Mouse (Mus musculus) gastrocnemius, adult 2 months (tissue): Measurements from ENCODE around the gene Abca2. TPM values are rescaled to one million over a fixed set of nuclear protein-coding genes. Genes with fewer than 3 reads are reported as not detected.

Experiments used
- DNase-seq: peaks from one replicate; pipeline ENCODE4 v3.0.0; 2022
- H3K27ac ChIP-seq: fragments of 200-600 bp; 2 replicates; pipeline ENCODE4 v1.8.1; 2022; ENCODE audit warnings: mild to moderate bottlenecking
- H3K4me3 ChIP-seq: fragments of 200-600 bp; 2 replicates; pipeline ENCODE4 v1.8.1; 2022; ENCODE audit warnings: mild to moderate bottlenecking, moderate library complexity
- CTCF ChIP-seq: fragments of 200-600 bp; IDR thresholded peaks from 2 replicates; pipeline ENCODE4 v1.8.1; 2022; ENCODE audit warnings: antibody characterized with exemption, mild to moderate bottlenecking, moderate library complexity
- intact Hi-C: fragments of 180-260 bp; cut with DNase I; formaldehyde crosslinking; loops from one replicate; pipeline ENCODE4 v1.15.1; 2025
- total RNA-seq, 2 experiments: library from RNA; stranded (reverse); gene quantifications; 2 replicates each; pipeline ENCODE4 v1.2.3; 2021

The Abca2 gene
- total RNA-seq, 2 experiments from 2014 or later = 15.1 to 15.3 TPM

DNA sequence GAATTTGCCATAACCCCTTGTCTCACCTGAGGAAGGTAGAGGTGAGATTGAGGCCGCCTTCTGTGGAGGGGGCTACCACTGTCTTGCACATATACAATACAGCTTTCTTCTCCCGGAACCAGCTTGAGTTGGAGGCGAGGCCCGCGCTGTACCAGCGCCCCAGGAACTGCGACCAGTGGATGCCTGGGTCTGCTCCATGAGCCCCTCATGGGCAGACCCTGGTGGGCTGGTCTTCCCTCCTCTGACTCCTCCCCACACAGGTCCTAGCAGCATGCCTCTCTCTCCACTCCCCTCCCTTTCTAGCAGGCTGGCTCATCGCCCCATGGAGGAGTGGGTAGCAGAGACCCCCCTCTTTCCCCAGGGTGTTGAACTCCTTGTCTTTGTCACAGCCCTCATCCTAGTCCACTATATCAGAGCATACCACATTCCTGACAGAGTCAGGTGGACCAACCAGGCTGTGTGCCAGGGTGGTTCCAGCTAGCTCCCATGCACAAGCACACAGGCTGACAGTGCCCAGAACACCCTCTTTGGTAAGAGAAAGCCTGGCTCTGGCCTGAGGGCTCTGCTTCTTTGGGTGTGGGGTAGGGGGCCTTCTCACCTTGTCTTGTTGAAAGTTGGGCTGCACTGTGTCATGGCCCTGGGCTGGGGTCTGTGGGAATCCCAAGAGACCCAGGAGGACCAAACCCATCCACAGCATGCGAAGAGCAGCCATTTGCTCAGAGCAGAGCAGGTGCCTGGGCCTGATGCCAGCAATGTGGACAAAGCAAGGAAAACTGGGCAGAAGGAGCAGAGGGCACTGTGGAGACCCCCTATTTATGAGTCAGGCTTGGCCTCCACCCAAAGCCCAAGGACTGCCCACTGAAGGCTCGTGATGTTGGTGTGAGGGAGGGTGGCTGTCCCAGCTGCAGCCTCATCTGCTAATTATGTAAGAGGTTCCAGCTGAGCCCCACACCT, 40.7 kb downstream of the Abca2 start:
- no peak overlapping the region for H3K4me3 ChIP-seq
- TF ChIP-seq CTCF = no peak
- H3K27ac ChIP-seq = no peak overlapping the region
- DNase-seq = no peak
- intact Hi-C loops = no loop called here

DNA sequence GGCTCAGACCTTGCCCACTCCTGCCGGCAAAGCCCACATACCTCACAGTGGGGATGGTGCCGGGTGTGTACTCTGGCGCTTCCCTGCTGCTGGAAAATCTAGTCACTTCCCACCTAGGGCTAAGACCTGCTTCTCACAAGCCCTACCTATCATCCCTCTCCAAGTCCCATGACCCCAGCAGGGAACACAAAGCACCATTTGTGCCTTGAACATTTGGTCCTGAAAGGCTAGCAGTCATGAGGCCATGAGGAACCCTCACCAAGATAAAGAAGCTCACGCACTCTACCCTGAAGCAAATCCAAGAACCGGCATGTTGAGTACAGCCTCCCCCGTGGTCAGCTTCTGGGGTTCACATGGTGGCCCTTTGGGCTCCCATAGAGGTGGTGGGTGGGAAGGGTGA, 41.5 kb downstream of the Abca2 start, which contains the start of gene Ptgds:
Gene Ptgds (minus strand): TSS at position 78 of the 400 bp plus-strand sequence.
- H3K27ac ChIP-seq = no peak within 1 kb of the TSS
- intact Hi-C loops = no loop called here
- DNase-seq = no peak
- no peak for TF ChIP-seq CTCF
- H3K4me3 ChIP-seq = no peak within 1 kb of the TSS

DNA sequence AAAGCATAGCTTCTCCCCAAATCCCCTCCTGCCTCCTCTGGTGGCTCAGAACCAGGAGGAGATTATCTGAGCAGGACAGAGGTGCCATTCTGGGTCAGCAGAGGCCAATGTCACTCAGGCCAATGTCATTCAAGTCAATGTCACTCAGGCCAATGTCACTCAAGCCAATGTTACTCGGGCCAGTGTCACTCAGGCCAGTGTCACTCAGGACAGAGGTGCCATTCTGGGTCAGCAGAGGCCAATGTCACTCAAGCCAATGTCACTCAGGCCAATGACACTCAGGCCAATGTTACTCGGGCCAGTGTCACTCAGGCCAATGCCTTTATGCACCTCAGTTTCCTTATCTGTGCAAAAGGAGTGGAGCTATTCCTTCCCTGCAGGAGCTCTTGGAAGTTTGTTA, 44.0 kb downstream of the Abca2 start:
- no peak overlapping the region for H3K4me3 ChIP-seq
- DNase-seq = no peak
- no peak for TF ChIP-seq CTCF
- intact Hi-C loops = no loop called here
- no peak overlapping the region for H3K27ac ChIP-seq

DNA sequence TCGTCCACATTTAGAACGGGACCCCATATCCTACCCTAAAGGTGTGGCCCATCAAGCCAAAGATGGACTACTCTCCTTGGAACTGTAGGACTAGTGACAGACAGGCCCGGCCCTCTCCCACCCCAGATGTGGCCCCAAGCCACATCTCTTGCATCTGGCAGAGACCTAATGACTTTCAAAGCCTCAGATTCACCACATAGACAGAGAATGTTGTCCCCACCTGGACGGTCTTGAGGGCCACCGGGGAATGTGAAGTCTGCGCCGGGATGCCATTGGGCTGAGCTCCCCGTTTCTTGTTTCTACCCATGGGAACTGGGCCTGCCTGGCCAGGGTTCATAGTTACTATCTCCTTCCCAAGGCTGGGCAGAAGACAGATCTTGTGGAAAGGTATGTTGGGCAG, 49.0 kb downstream of the Abca2 start:
- intact Hi-C loops = no loop called here

DNA sequence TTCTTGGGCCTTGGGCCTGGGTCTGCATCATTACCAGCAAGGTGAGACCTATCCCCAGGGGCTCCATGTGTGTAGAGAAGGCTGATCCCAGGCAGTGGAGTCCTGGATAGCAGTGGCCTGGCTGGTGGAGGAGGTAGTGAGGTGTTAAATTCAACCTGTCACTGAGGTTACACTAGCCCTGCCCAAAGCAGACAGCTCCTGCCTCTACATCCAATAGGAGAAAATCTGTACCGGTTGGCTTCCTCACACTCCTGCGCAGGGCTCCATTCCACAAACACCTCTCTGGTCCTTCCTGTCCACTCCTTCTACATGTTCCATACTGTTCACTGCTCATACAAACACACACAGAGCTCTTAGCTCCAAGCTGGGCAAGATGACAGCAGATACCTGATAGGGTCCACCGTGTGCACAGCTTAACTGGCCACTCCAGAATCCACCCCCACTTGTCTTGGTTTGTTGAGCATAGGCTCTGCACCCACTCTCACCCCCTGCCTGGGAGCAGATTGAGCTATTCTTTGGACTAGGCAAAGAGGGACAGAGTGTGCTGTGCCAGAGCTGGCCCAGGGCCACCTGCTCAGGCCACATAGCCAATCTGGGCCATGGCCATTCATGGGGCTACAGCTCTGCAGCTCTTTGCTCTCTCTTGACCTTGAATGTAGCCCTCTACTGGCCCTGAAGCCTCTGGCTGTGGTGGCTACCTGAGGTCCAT, 49.6 kb downstream of the Abca2 start:
- Histone ChIP-seq H3K4me3 (no peak overlapping the region), H3K27ac (peak overlapping the region; percentile 50)
- peak; percentile 81 for DNase-seq
- no peak for TF ChIP-seq CTCF
- intact Hi-C loops = no loop called here

More for the DNA sequence above, 49.0 kb downstream of the Abca2 start:
- TF ChIP-seq CTCF = no peak
- DNase-seq = no peak
- H3K4me3 ChIP-seq = no peak overlapping the region
- H3K27ac ChIP-seq = peak overlapping the region; percentile 50; the same call in 1 of the 2 replicates

DNA sequence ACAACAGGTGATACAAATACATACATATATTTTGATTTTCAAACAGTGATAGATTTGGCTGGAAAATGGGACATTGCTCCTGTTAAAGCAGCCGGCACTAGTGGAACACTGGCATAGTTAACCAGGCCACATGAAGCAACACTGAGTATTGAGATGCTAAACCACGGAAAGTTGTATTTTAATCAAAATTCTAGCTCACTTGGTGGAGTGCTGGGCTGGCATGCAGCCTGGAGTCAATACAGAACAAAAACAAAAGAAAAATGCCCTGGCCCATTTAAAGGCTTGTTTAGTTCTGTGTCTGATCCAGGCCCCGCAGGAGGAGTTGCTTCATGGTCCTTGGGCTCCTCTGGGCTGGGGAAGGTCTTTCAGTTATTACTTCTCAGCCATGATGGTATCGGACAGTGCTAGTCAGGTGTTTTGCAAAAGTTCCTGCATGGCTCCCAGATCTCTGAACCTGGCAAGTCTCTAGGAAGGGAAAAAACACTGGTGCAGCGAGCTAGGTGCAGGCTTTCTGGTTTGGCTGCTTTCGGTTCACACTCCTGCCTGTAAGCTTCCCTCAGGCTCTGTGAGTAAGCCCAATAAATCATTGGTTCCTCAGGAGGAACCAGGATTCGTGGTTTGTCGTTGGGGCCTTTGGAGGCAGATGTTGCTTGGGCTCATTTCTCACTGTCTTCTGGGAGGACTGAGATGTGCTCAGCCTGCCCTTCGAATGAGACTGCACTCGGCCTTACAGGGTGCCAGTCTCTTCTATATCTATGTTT, 51.2 kb downstream of the Abca2 start:
- no peak for DNase-seq
- H3K27ac ChIP-seq = no peak overlapping the region
- no peak for TF ChIP-seq CTCF
- intact Hi-C loops = no loop called here
- H3K4me3 ChIP-seq = no peak overlapping the region

DNA sequence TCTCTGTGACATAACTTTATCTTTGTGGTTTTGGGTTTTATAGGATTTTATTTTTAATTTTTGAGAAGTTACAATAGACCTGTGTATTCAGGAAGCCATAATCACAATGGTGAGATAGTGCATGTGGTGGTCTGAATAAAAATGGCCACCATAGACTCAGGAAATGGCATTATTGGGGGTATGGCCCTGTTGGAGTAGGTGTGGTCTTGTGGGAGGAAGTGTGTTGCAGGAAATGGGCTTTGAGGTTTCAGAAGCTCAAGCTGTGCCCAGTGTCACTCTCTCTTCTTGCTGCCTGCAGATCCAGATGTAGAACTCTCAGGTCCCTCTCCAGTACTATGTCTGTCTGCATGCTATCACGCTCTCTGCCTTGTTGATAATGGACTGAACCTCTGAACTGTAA, 52.0 kb downstream of the Abca2 start:
- no peak for TF ChIP-seq CTCF
- DNase-seq = no peak
- Histone ChIP-seq H3K4me3 (no peak overlapping the region), H3K27ac (no peak overlapping the region)
- intact Hi-C loops = no loop called here

DNA sequence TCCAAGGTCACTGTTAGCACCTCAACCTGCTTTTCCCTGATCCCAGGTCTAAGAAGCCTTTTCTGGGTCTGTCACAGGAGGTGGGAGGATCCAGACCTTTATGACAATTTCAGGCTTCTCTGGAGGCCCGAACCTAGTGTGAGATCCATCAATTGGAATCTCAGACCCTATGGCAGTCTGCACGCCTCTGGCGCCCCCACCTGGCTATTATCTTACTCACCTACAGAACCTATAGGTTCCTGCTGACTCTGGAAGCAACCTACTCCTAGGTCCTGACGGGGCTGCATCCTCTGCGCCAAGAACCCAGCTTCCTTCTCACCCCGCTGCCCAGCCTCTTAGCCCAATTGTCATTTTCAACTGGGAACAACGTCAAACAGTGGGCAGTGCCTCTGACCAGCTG, 54.5 kb downstream of the Abca2 start:
- H3K27ac ChIP-seq = no peak overlapping the region
- intact Hi-C loops = loop anchor here (1.0 kb wide), 1 partner anchor 61 kb away; no protein-coding TSS in a partner anchor
- peak; percentile 62 for TF ChIP-seq CTCF
- no peak overlapping the region for H3K4me3 ChIP-seq
- DNase-seq = no peak

DNA sequence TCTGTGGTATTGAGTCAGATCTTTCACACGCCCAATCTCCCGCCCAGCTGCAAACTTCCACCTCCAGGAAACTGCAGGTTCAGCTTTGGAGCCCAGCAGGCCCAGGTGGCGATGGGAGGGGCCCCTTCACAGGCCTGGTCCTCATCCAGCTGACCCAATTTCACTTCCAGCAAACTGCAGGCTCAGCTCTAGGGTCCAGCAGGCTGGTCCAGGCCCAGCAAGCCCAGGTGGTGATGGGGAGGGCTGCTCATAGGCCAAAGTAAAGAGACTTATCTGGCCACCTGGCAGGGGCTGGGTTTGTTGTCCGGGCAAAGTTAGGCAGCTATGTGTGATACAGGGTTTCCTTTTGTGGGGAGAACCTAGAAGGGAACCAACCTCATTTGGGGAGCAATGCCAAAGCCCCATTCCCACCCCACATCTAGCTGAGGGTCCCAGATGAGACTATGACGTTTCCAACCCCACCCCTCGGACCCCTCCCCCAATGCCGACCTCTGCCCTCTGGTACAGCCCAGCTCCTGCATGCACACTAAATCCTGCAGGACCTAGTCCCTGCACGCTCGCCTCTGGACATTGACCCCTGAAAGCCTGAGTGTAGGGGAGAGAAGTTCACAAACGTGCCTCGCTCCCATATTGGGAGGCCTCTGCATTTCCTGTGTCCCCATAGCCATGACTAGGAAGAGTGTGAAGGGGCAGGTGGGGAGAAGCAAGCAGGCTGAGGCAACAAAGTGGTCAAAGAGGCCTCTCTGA, 56.6 kb downstream of the Abca2 start:
- peak; percentile 68 for DNase-seq
- intact Hi-C loops = no loop called here
- H3K27ac ChIP-seq = no peak overlapping the region
- H3K4me3 ChIP-seq = no peak overlapping the region
- TF ChIP-seq CTCF = no peak

DNA sequence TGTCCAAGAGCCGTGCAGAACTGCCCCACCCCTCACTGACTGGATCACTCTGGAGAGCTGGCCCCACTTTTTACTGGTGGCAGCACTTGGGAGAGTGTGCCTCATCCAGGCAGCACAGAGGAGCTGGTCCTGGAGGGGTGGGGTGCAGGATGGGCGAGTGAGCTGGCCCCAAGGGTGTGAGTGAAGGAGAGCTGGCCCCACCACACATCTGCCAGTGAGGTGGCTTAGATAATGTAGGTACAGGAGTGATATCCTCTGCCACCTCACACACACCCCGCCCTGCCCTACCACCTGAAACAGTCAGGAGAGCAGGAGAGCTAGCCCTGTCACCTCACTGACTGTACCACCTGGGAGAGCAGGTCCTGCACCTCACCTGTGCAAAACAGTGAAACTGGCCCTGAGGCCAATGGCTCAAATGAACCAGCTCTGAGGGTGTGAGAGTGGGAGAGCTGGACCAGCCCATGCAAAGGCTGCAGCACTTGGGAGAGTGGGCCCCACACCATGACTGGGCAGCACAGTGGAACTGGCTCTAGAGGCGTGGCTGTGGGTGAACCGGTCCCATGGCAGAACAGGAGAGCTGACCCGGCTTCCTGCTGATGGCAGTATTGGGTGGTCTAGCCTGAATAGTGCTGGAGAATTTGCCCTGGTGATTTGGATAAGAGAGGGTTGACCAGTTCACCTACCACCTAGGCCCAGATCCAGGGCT, 59.6 kb downstream of the Abca2 start:
- TF ChIP-seq CTCF = no peak
- no peak for DNase-seq
- intact Hi-C loops = no loop called here
- Histone ChIP-seq H3K27ac (no peak overlapping the region), H3K4me3 (no peak overlapping the region)

DNA sequence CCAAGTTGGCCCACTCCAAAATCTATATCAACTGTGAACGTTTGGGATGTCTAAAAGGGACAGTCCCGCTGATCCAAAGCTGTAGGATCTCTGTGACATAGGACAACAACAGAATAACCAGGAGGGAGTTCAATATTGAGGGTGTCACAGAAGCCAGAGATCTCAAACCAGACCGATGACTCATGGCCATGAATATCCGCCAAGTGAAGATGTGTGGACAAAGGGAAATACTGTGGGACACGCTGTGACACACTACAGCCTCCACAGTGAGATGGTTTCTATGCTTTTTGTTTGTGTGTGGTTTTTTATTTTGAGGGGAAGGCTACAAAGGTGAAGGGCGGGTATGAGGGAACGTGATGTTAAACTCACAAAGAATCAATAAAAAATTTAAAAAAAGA, 60.2 kb downstream of the Abca2 start:
- Histone ChIP-seq H3K4me3 (no peak overlapping the region), H3K27ac (no peak overlapping the region)
- intact Hi-C loops = no loop called here
- no peak for DNase-seq
- no peak for TF ChIP-seq CTCF
